Mouse (Mus musculus) heart, adult 9 months (tissue): ENCODE measurements around the gene Unc50.

Source experiments
- DNase-seq, 2 experiments: peaks; one replicate each; pipeline ENCODE4 v3.0.0; 2022; ENCODE audit warnings: low spot score in 2 of 2

Gene Unc50

GRCm38 (mm10) chr1:37448361-37449095 lies 18.6 kb downstream of the Unc50 start:
- DNase-seq: peak in 1 of 2 experiments; percentile 29

- no peak for DNase-seq
Observed at GRCm38 (mm10) chr1:37451270-37451669, 21.3 kb downstream of the Unc50 start.

- DNase-seq: no peak
Observed at GRCm38 (mm10) chr1:37457546-37457945, 27.6 kb downstream of the Unc50 start.

GRCm38 (mm10) chr1:37464878-37465452 lies 35.0 kb downstream of the Unc50 start:
- DNase-seq: no peak

GRCm38 (mm10) chr1:37466322-37466995 lies 36.5 kb downstream of the Unc50 start:
- DNase-seq: no peak

GRCm38 (mm10) chr1:37467806-37468205 lies 37.9 kb downstream of the Unc50 start:
- no peak for DNase-seq

- no peak for DNase-seq
Observed at GRCm38 (mm10) chr1:37469007-37469406, 39.1 kb downstream of the Unc50 start.

- DNase-seq: no peak
Observed at GRCm38 (mm10) chr1:37471179-37472148, 41.5 kb downstream of the Unc50 start.

- DNase-seq: no peak
Observed at GRCm38 (mm10) chr1:37473251-37473650, 43.3 kb downstream of the Unc50 start.

- DNase-seq: peak in 1 of 2 experiments; percentile 19
Observed at GRCm38 (mm10) chr1:37474046-37474445, 44.1 kb downstream of the Unc50 start.

- DNase-seq: no peak
Observed at GRCm38 (mm10) chr1:37474634-37475190, 44.8 kb downstream of the Unc50 start.

GRCm38 (mm10) chr1:37475312-37475711 lies 45.4 kb downstream of the Unc50 start:
- no peak for DNase-seq

GRCm38 (mm10) chr1:37477250-37477649 lies 47.3 kb downstream of the Unc50 start:
- DNase-seq: no peak

- peak in 1 of 2 experiments; percentile 19 for DNase-seq
Observed at GRCm38 (mm10) chr1:37477928-37478327, 48.0 kb downstream of the Unc50 start.

- no peak for DNase-seq
Observed at GRCm38 (mm10) chr1:37478416-37478815, 48.5 kb downstream of the Unc50 start.

- no peak for DNase-seq
Observed at GRCm38 (mm10) chr1:37479074-37479473, 49.1 kb downstream of the Unc50 start.

GRCm38 (mm10) chr1:37479759-37480158 lies 49.8 kb downstream of the Unc50 start:
- DNase-seq: no peak

GRCm38 (mm10) chr1:37480731-37481130 lies 50.8 kb downstream of the Unc50 start:
- DNase-seq: no peak

GRCm38 (mm10) chr1:37481331-37481730 lies 51.4 kb downstream of the Unc50 start:
- no peak for DNase-seq

GRCm38 (mm10) chr1:37484612-37485011 lies 54.7 kb downstream of the Unc50 start:
- DNase-seq: no peak

- DNase-seq: no peak
Observed at GRCm38 (mm10) chr1:37486439-37486838, 56.5 kb downstream of the Unc50 start.
